Mouse (Mus musculus) embryo, embryonic 10 days (tissue): ENCODE measurements around the gene Prmt6.

Experiments
- DNase-seq: peaks from one replicate; pipeline ENCODE4 v3.0.0-alpha.2; 2015; ENCODE audit warnings: low spot score

Gene Prmt6

GRCm38 (mm10) chr3:110250839-110251700 lies at the start of gene Prmt6:
Gene Prmt6 (minus strand): TSS chr3:110250998.
- peak; percentile 94 for DNase-seq

GRCm38 (mm10) chr3:110290485-110291045 lies 39.8 kb upstream of the Prmt6 start:
- DNase-seq, result no peak

- DNase-seq, result no peak
These were observed 31.9 kb upstream of the Prmt6 start for GRCm38 (mm10) chr3:110282651-110283050.

GRCm38 (mm10) chr3:110267790-110268189 lies 17.0 kb upstream of the Prmt6 start:
- no peak for DNase-seq

GRCm38 (mm10) chr3:110253105-110253504 lies 2.3 kb upstream of the Prmt6 start:
- no peak for DNase-seq

GRCm38 (mm10) chr3:110249891-110250838 lies 633 bp downstream of the Prmt6 start:
- peak; percentile 72 for DNase-seq

GRCm38 (mm10) chr3:110236819-110237463 lies 13.9 kb downstream of the Prmt6 start:
- no peak for DNase-seq
